16 mouse cellular contexts compared by ENCODE assay signal in genomic region chr3:84242497-84242896, GRCm38 (mm10).
DNase-seq lines count a peak whose midpoint lies in the region; ATAC-seq and TF ChIP-seq lines count a peak whose summit lies in the region.
"Had no signal": no experiment of that assay in that cellular context is flagged by ENCODE, and none has a peak within 500 bp of the region (broad histone marks: within the 10 kb centered on the region; RNA-seq: fewer than 3 reads in every experiment).

No protein-coding gene starts in this region.

- H3K4me3 ChIP-seq in forebrain, embryonic 14.5 days (ENCODE audit: low read depth, low read length) = no peak overlapping the region
- H3K4me3 ChIP-seq in forebrain, embryonic 10.5 days = no peak overlapping the region
- H3K4me3 ChIP-seq: embryonic facial prominence, embryonic 15.5 days; heart, embryonic 12.5 days; lung, embryonic 15.5 days; midbrain, embryonic 15.5 days had no signal

- peaks cover 3% of the 10 kb centered on the region for H3K4me1 ChIP-seq in forebrain, embryonic 14.5 days (ENCODE audit: control insufficient read depth, insufficient read depth, low read length)
- no peaks in the 10 kb centered on the region for H3K4me1 ChIP-seq in forebrain, embryonic 10.5 days
- H3K4me1 ChIP-seq: heart, embryonic 12.5 days; midbrain, embryonic 15.5 days had no signal

- peaks cover 9% of the 10 kb centered on the region; the same call in 1 of the 2 replicates for H3K36me3 ChIP-seq in forebrain, embryonic 14.5 days (ENCODE audit: control insufficient read depth, insufficient read depth, low read length)
- no peaks in the 10 kb centered on the region for H3K36me3 ChIP-seq in forebrain, embryonic 10.5 days (replicated peaks)
- H3K36me3 ChIP-seq: embryonic facial prominence, embryonic 15.5 days; G1E; heart, embryonic 12.5 days; lung, embryonic 15.5 days; midbrain, embryonic 15.5 days had no signal

- DNase-seq in forebrain, embryonic 14.5 days (ENCODE audit: low spot score) = peak; percentile 85
- no peak for DNase-seq in forebrain, embryonic 10.5 days (ENCODE audit: extremely low spot score, low spot score)
- DNase-seq in brain, embryonic 14.5 days (ENCODE audit: low read depth) = peak; percentile 87
- peak; percentile 37 to 49 for DNase-seq in cerebellum, postnatal 36 days
- DNase-seq in layer of hippocampus, postnatal 10 days (ENCODE audit: low spot score in 2 of 2) = peak; percentile 68 to 75
- no peak for DNase-seq in thymus, postnatal 36 days
- DNase-seq in thymus, postnatal 14 days = no peak
- DNase-seq: gastrocnemius, postnatal 25 days; heart, postnatal 4 days; kidney, adult 9 months had no signal

- no peak overlapping the region for H3K4me2 ChIP-seq in forebrain, embryonic 14.5 days (ENCODE audit: low read length)
- H3K4me2 ChIP-seq: embryonic facial prominence, embryonic 15.5 days; heart, embryonic 12.5 days; liver, embryonic 11.5 days; lung, embryonic 15.5 days; midbrain, embryonic 15.5 days had no signal

- ATAC-seq in forebrain, embryonic 14.5 days = peak; percentile 61
- ATAC-seq: midbrain, embryonic 15.5 days had no signal

- no peaks in the 10 kb centered on the region for H3K27me3 ChIP-seq in forebrain, embryonic 14.5 days (replicated peaks; ENCODE audit: control insufficient read depth, insufficient read depth, low read length)
- H3K27me3 ChIP-seq in forebrain, embryonic 10.5 days (ENCODE audit: poor library complexity, severe bottlenecking) = no peaks in the 10 kb centered on the region; the same call in 1 of the 2 replicates
- H3K27me3 ChIP-seq: embryonic facial prominence, embryonic 15.5 days; heart, embryonic 12.5 days; lung, embryonic 15.5 days; midbrain, embryonic 15.5 days had no signal

- H3K27ac ChIP-seq in forebrain, embryonic 14.5 days (ENCODE audit: low read depth, low read length) = 0 out of 2 replicates have a peak overlapping the region, but pooled peaks have one; percentile 0
- no peak overlapping the region for H3K27ac ChIP-seq in forebrain, embryonic 10.5 days
- H3K27ac ChIP-seq: embryonic facial prominence, embryonic 15.5 days; lung, embryonic 15.5 days; midbrain, embryonic 15.5 days had no signal

- TF ChIP-seq CTCF in brain, embryonic 14.5 days (IDR thresholded peaks at IDR 0.05; ENCODE audit: borderline replicate concordance, extremely low read depth, insufficient read depth, insufficient read length) = no peak

- no peak overlapping the region for H3K9ac ChIP-seq in forebrain, embryonic 14.5 days (ENCODE audit: low read length)
- H3K9ac ChIP-seq: embryonic facial prominence, embryonic 15.5 days; heart, embryonic 12.5 days; lung, embryonic 15.5 days; midbrain, embryonic 15.5 days had no signal

- no peak for TF ChIP-seq POLR2A in brain, embryonic 14.5 days (IDR thresholded peaks at IDR 0.05; ENCODE audit: borderline replicate concordance, extremely low read depth, insufficient read depth, insufficient read length, poor library complexity, severe bottlenecking)

- WGBS in forebrain, embryonic 14.5 days = 67% methylated on average over 4 of the region's 4 CpGs
- WGBS in forebrain, embryonic 10.5 days = 90% methylated on average over 4 of the region's 4 CpGs

- H3K9me3 ChIP-seq in forebrain, embryonic 14.5 days (replicated peaks; ENCODE audit: control insufficient read depth, low read length) = no peaks in the 10 kb centered on the region
- H3K9me3 ChIP-seq in forebrain, embryonic 10.5 days = no peaks in the 10 kb centered on the region; the same call in 1 of the 2 replicates
- H3K9me3 ChIP-seq: embryonic facial prominence, embryonic 15.5 days; G1E; heart, embryonic 12.5 days; lung, embryonic 15.5 days; midbrain, embryonic 15.5 days had no signal

Comparison
In these comparisons a context has a peak if more than half of its experiments do, and no peak if none do; other contexts are left out.
1. DNase-seq: peak in forebrain, embryonic 14.5 days (single experiment), brain, embryonic 14.5 days (single experiment), cerebellum, postnatal 36 days (2 of 2) and layer of hippocampus, postnatal 10 days (2 of 2); none in forebrain, embryonic 10.5 days (single experiment), thymus, postnatal 36 days (0 of 2) and thymus, postnatal 14 days (single experiment).